Mouse (Mus musculus): ENCODE results near the gene Hilpda.

Hilpda gene

DNA sequence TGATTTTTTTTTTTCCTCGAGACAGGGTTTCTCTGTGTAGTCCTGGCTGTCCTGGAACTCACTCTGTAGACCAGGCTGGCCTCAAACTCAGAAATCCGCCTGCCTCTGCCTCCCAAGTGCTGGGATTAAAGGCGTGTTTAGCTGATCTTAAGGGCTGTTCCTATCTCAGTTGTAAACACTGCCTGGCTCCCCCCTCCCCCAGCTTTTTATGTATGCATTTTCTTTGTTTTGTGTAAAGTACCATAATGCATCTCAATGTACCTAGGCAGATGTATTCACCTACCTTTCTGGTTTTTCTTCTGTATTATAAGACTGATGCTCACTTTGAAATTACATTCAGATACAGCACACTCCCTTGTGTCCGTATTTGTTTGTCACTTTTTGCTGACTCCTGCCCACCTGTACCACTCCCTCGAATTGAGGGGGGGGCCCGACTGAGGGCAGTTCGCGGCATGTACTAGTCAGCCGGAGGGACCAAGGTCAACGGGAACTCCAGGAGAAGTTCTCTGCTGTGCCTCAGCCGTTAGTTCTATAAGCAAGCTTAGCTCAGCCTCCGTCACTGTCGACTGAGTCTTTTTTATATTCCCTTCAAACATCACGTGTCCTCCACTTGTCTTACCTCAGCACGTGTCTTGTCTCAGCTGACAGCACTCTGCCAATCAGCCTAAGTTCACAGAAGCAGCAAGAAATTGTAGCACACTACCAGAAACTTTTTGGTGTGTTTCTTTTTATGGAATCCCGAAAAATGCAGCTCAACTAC is 36.7 kb downstream of the Hilpda start:
- no peaks in the 10 kb centered on the region for H3K9me3 ChIP-seq (ENCODE audit: low read length)
- H3K36me3 ChIP-seq (ENCODE audit: insufficient read depth, low read length): no peaks in the 10 kb centered on the region
- H3K27me3 ChIP-seq (ENCODE audit: insufficient read depth, low read length): no peaks in the 10 kb centered on the region
- no peak for TF ChIP-seq CTCF (conservative IDR thresholded peaks at IDR 0.05; ENCODE audit: low read length)
- TF ChIP-seq NANOG (IDR thresholded peaks at IDR 0.05; ENCODE audit: borderline replicate concordance, low read length): no peak
- no peak for TF ChIP-seq POU5F1 (IDR thresholded peaks at IDR 0.05; ENCODE audit: borderline replicate concordance, low read length)
- H3K4me1 ChIP-seq (replicated peaks; ENCODE audit: low read depth, low read length): peaks cover 14% of the 10 kb centered on the region
- H3K4me3 ChIP-seq (replicated peaks; ENCODE audit: low read length): no peak overlapping the region

DNA sequence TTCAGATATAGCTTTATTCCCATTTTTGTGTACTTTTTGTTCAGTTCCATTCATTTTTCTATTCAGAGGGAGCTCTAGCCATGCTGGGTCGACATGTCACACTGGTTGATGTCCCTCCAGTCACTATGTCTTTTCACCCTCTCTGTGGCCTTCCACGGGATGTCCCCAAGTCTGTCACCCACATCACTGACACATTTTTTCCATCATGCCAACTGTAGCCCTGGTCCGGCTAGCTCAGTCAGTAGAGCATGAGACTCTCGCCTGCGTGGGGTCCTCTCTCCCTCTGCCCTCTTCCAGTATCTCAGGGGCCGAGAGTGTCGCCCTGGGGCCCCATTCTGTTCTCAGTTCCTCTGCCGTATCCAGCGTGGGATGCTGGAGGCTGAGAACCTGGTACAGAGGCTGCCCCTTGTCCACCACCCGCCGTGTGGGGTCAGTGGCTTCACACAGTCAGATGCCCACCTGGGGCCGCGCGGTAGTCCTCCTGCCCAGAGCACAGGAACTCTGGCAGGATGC is 41.5 kb downstream of the Hilpda start:
- peaks cover 3% of the 10 kb centered on the region; the same call in 1 of the 2 replicates for H3K27me3 ChIP-seq (ENCODE audit: insufficient read depth, low read length)
- no peaks in the 10 kb centered on the region for H3K9me3 ChIP-seq (ENCODE audit: low read length)
- no peaks in the 10 kb centered on the region for H3K36me3 ChIP-seq (ENCODE audit: insufficient read depth, low read length)
- TF ChIP-seq NANOG (IDR thresholded peaks at IDR 0.05; ENCODE audit: borderline replicate concordance, low read length) (no peak), POU5F1 (IDR thresholded peaks at IDR 0.05; ENCODE audit: borderline replicate concordance, low read length) (no peak), CTCF (conservative IDR thresholded peaks at IDR 0.05; ENCODE audit: low read length) (no peak)
- peaks cover 6% of the 10 kb centered on the region for H3K4me1 ChIP-seq (replicated peaks; ENCODE audit: low read depth, low read length)
- H3K4me3 ChIP-seq (replicated peaks; ENCODE audit: low read length): no peak overlapping the region

DNA sequence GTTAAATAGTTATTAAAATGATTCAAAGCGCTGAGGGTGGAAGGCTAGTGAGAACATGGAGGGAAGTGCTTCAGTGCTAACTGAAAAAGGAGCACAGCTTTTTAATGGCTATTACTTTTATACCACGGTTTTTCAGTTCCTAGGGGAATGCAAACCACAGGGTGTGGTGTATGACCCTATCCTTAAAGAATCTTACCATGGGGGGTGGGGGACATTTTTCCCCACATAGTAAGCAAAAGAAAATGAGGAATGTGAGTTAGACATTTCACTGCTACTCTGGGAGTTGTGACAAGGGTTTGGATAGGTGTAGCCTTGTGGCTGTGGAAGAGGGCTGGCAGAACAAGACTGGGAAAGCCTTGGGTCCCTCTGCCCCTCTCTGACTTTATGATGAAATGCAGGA is 45.0 kb downstream of the Hilpda start:
- Histone ChIP-seq H3K4me1 (replicated peaks; ENCODE audit: low read depth, low read length) (no peaks in the 10 kb centered on the region), H3K36me3 (ENCODE audit: insufficient read depth, low read length) (no peaks in the 10 kb centered on the region), H3K9me3 (ENCODE audit: low read length) (no peaks in the 10 kb centered on the region), H3K4me3 (replicated peaks; ENCODE audit: low read length) (no peak overlapping the region), H3K27me3 (ENCODE audit: insufficient read depth, low read length) (peaks cover 12% of the 10 kb centered on the region)
- TF ChIP-seq CTCF (conservative IDR thresholded peaks at IDR 0.05; ENCODE audit: low read length): no peak
- no peak for TF ChIP-seq POU5F1 (IDR thresholded peaks at IDR 0.05; ENCODE audit: borderline replicate concordance, low read length)
- no peak for TF ChIP-seq NANOG (IDR thresholded peaks at IDR 0.05; ENCODE audit: borderline replicate concordance, low read length)

DNA sequence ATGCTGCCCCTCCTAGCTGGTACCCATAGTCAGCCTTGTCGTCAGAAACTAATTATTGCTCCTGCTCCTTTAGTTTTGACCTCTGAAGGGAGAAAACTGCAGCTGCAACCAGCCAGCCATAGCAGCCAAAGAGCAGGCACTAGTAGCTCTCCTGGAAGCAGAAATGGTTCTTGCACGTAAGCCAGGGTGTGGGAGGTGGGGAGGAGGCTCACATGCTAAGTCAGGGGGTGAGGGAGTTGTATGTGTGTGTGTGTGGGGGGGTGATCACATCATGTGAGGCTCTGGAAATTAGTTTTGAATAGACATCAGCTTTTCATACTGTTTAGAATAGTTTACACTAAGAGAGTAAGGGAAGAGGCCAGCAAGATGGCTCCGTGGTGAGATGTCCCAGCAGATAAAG is 45.7 kb downstream of the Hilpda start:
- no peaks in the 10 kb centered on the region for H3K36me3 ChIP-seq (ENCODE audit: insufficient read depth, low read length)
- H3K27me3 ChIP-seq (ENCODE audit: insufficient read depth, low read length): peaks cover 12% of the 10 kb centered on the region
- no peaks in the 10 kb centered on the region for H3K9me3 ChIP-seq (ENCODE audit: low read length)
- H3K4me3 ChIP-seq (replicated peaks; ENCODE audit: low read length): no peak overlapping the region
- H3K4me1 ChIP-seq (replicated peaks; ENCODE audit: low read depth, low read length): no peaks in the 10 kb centered on the region
- TF ChIP-seq NANOG (IDR thresholded peaks at IDR 0.05; ENCODE audit: borderline replicate concordance, low read length): no peak
- TF ChIP-seq CTCF (conservative IDR thresholded peaks at IDR 0.05; ENCODE audit: low read length): no peak

DNA sequence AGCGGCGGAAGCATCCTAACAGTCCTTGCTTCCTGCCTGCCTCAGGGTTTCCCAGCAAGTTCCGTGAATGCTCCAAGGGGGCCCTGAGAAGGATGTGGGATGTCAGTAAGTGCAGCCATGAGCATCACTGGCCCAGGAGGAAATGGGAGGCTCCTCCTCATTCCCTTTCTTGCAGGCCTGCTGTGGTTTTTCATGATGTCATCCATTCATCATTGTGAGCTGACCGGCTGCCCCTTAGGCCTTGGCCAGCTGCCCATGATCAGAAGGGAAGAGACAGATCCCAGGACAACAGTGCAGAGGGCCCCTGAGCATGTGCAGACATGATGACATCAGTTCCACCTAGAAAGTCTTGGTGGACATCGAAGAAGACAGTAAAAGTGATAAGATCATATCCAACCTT is 46.6 kb downstream of the Hilpda start, which contains the start of gene Fam71f1:
TSS of gene Fam71f1 (plus strand) at position 262 of the 400 bp plus-strand sequence.
- Histone ChIP-seq H3K27me3 (ENCODE audit: insufficient read depth, low read length) (peaks cover 12% of the 10 kb centered on the region), H3K4me3 (replicated peaks; ENCODE audit: low read length) (no peak within 1 kb of the TSS), H3K36me3 (ENCODE audit: insufficient read depth, low read length) (no peaks in the 10 kb centered on the region), H3K9me3 (ENCODE audit: low read length) (no peaks in the 10 kb centered on the region), H3K4me1 (replicated peaks; ENCODE audit: low read depth, low read length) (no peaks in the 10 kb centered on the region)
- TF ChIP-seq POU5F1 (IDR thresholded peaks at IDR 0.05; ENCODE audit: borderline replicate concordance, low read length) (no peak), NANOG (IDR thresholded peaks at IDR 0.05; ENCODE audit: borderline replicate concordance, low read length) (no peak), CTCF (conservative IDR thresholded peaks at IDR 0.05; ENCODE audit: low read length) (no peak)

DNA sequence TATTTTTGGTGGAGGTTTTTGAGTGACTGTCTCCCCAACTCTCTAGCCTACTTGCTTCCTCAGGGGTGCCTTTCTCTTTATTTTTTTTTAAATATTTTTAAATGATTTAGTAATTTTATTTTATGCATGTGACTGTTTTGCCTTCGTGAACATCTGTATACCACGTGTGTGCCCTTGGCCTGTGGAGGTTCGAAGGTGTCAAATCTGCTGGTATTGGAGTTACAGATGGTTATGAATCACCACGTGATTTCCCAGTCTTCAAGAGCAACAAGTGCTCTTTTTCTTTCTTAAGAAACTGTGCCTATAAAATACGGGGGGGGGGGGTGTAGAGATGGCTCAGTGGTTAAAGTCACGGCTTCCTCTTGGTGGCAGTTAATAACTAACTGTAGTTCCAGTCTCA is 49.3 kb downstream of the Hilpda start:
- H3K4me1 ChIP-seq (replicated peaks; ENCODE audit: low read depth, low read length): no peaks in the 10 kb centered on the region
- no peaks in the 10 kb centered on the region for H3K36me3 ChIP-seq (ENCODE audit: insufficient read depth, low read length)
- no peak overlapping the region for H3K4me3 ChIP-seq (replicated peaks; ENCODE audit: low read length)
- H3K9me3 ChIP-seq (ENCODE audit: low read length): no peaks in the 10 kb centered on the region
- H3K27me3 ChIP-seq (ENCODE audit: insufficient read depth, low read length): peaks cover 12% of the 10 kb centered on the region
- no peak for TF ChIP-seq NANOG (IDR thresholded peaks at IDR 0.05; ENCODE audit: borderline replicate concordance, low read length)
- TF ChIP-seq CTCF (conservative IDR thresholded peaks at IDR 0.05; ENCODE audit: low read length): no peak
- no peak for TF ChIP-seq POU5F1 (IDR thresholded peaks at IDR 0.05; ENCODE audit: borderline replicate concordance, low read length)

DNA sequence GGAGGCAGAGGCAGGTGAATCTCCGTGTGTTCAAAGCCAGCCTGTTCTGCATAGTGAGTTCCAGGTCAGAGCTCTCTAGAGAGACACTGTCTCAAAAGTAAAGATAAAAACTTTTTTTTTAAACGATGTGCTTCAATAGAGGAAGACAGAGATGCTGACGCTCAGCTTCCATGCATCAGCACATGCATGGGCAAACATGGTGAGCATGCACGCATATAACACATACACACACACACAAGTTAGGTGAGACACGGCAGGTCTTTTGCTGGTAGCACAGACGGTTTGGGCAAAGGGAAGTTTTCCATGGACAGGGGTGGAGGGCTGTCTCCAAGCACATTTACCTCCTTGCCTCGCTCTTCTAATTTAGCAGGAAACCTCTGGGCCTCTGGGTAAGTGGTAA is 49.9 kb downstream of the Hilpda start:
- Histone ChIP-seq H3K9me3 (ENCODE audit: low read length) (no peaks in the 10 kb centered on the region), H3K4me3 (replicated peaks; ENCODE audit: low read length) (no peak overlapping the region), H3K36me3 (ENCODE audit: insufficient read depth, low read length) (no peaks in the 10 kb centered on the region), H3K4me1 (replicated peaks; ENCODE audit: low read depth, low read length) (no peaks in the 10 kb centered on the region), H3K27me3 (ENCODE audit: insufficient read depth, low read length) (peaks cover 12% of the 10 kb centered on the region)
- no peak for TF ChIP-seq POU5F1 (IDR thresholded peaks at IDR 0.05; ENCODE audit: borderline replicate concordance, low read length)
- no peak for TF ChIP-seq CTCF (conservative IDR thresholded peaks at IDR 0.05; ENCODE audit: low read length)
- TF ChIP-seq NANOG (IDR thresholded peaks at IDR 0.05; ENCODE audit: borderline replicate concordance, low read length): no peak

DNA sequence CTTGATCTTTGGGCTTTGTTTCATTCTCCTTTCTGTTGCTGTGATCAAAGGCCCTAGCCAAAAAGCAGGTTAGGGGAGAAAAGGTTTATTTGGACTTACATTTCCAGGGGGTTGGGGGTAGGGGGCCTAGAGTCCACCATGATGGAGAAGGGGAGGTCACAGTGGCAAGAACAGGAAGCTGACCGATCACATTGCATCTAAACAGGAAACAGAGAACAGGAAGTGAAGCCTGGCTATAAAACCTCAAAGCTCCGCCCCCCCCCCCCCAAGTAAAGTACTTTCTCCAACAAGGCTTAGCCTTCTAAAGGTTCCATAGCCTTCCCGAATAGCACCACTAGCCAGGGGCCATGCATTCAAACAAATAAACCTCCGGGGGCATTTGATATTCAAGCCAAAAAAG is 50.4 kb downstream of the Hilpda start:
- Histone ChIP-seq H3K36me3 (ENCODE audit: insufficient read depth, low read length) (no peaks in the 10 kb centered on the region), H3K4me1 (replicated peaks; ENCODE audit: low read depth, low read length) (no peaks in the 10 kb centered on the region)
- TF ChIP-seq POU5F1 (IDR thresholded peaks at IDR 0.05; ENCODE audit: borderline replicate concordance, low read length) (no peak), NANOG (IDR thresholded peaks at IDR 0.05; ENCODE audit: borderline replicate concordance, low read length) (no peak), CTCF (conservative IDR thresholded peaks at IDR 0.05; ENCODE audit: low read length) (no peak)

More for the DNA sequence above, 50.4 kb downstream of the Hilpda start:
- Histone ChIP-seq H3K27me3 (ENCODE audit: insufficient read depth, low read length) (peaks cover 12% of the 10 kb centered on the region), H3K9me3 (ENCODE audit: low read length) (no peaks in the 10 kb centered on the region), H3K4me3 (replicated peaks; ENCODE audit: low read length) (no peak overlapping the region)

Measured in E14TG2a.4 (cell line).